Mouse (Mus musculus) CH12.LX (cell line): ENCODE results near the gene Galnt14. TPM values are rescaled to one million over a fixed set of nuclear protein-coding genes. Genes with fewer than 3 reads are reported as not detected.

Experiments
- DNase-seq: peaks from one replicate; pipeline ENCODE4 v3.0.0-alpha.2; 2013; ENCODE audit errors: extremely low read depth
- H3K27ac ChIP-seq: 2 replicates; pipeline ENCODE4 v1.5.1; 2012; ENCODE audit warnings: low read depth, mild to moderate bottlenecking, control low read depth, moderate library complexity; ENCODE audit not compliant: insufficient read depth
- H3K27me3 ChIP-seq: replicated peaks from 2 replicates; pipeline ENCODE3; 2012; ENCODE audit warnings: inconsistent platforms
- H3K36me3 ChIP-seq, 2 experiments: replicated peaks in 1 of 2; 2 replicates each; pipeline versions ENCODE3 to v1.6.1; 2012; ENCODE audit warnings: inconsistent platforms in 1 of 2, low read length in 1 of 2, mild to moderate bottlenecking in 1 of 2, mixed read lengths in 1 of 2, moderate library complexity in 1 of 2; ENCODE audit not compliant: control insufficient read depth in 1 of 2, insufficient read depth in 1 of 2
- H3K4me1 ChIP-seq, 2 experiments: 2 replicates each; pipeline ENCODE4 v1.6.1; 2012; ENCODE audit warnings: inconsistent platforms in 1 of 2, moderate library complexity in 1 of 2; ENCODE audit not compliant: insufficient read depth in 2 of 2, control insufficient read depth in 1 of 2
- H3K4me2 ChIP-seq: 2 replicates; pipeline ENCODE4 v1.6.1; 2012; ENCODE audit warnings: low read depth, mild to moderate bottlenecking, control low read depth; ENCODE audit not compliant: poor library complexity, insufficient read depth, severe bottlenecking
- H3K4me3 ChIP-seq, 3 experiments: fragments of 150-350 bp in 1 of 3; sonication (generic) in 1 of 3; replicated peaks in 1 of 3; 2 replicates each; pipeline versions ENCODE3 to v1.5.1; 2011 to 2012; ENCODE audit warnings: low read depth in 2 of 3, low read length in 2 of 3, mild to moderate bottlenecking in 2 of 3, moderate library complexity in 2 of 3, control low read depth in 1 of 3, improper control_type of control experiment in 1 of 3, inconsistent platforms in 1 of 3, mixed read lengths in 1 of 3; ENCODE audit not compliant: poor library complexity in 1 of 3
- H3K79me2 ChIP-seq: replicated peaks from 2 replicates; pipeline ENCODE4 v1.6.1; 2012; ENCODE audit warnings: mild to moderate bottlenecking, moderate library complexity; ENCODE audit not compliant: control insufficient read depth, poor library complexity, insufficient read depth, severe bottlenecking; ENCODE audit errors: extremely low read depth
- H3K9ac ChIP-seq: 2 replicates; pipeline ENCODE4 v1.6.1; 2012; ENCODE audit warnings: low read depth, mild to moderate bottlenecking, control low read depth, moderate library complexity; ENCODE audit not compliant: insufficient read depth
- H3K9me3 ChIP-seq: replicated peaks from 2 replicates; pipeline ENCODE3; 2012; ENCODE audit warnings: low read length, inconsistent platforms, mixed read lengths
- BHLHE40 ChIP-seq: IDR thresholded peaks from 2 replicates; pipeline ENCODE4 v1.6.1; 2011; ENCODE audit warnings: mild to moderate bottlenecking, low read depth, low read length, improper control_type of control experiment
- CHD1 ChIP-seq: IDR thresholded peaks from 2 replicates; pipeline ENCODE4 v1.6.1; 2012; ENCODE audit warnings: low read depth, low read length, improper control_type of control experiment, inconsistent platforms
- CTCF ChIP-seq, 2 experiments: IDR thresholded peaks in 1 of 2; conservative IDR thresholded peaks in 1 of 2; 2 replicates each; pipeline ENCODE4 v1.5.1; 2011 to 2012; ENCODE audit warnings: low read depth in 2 of 2, low read length in 2 of 2, improper control_type of control experiment in 1 of 2, inconsistent platforms in 1 of 2, mild to moderate bottlenecking in 1 of 2, moderate library complexity in 1 of 2
- ELF1 ChIP-seq: IDR thresholded peaks from 2 replicates; pipeline ENCODE4 v1.6.1; 2014; ENCODE audit warnings: low read depth, mild to moderate bottlenecking, inconsistent platforms, low read length, improper control_type of control experiment
- EP300 ChIP-seq: IDR thresholded peaks from 2 replicates; pipeline ENCODE4 v1.6.1; 2011; ENCODE audit warnings: low read length, improper control_type of control experiment
- HCFC1 ChIP-seq: IDR thresholded peaks from 2 replicates; pipeline ENCODE4 v1.6.1; 2012; ENCODE audit warnings: low read depth, mild to moderate bottlenecking, inconsistent platforms, low read length, improper control_type of control experiment
- IRF4 ChIP-seq: IDR thresholded peaks from 2 replicates; pipeline ENCODE4 v1.6.1; 2014; ENCODE audit warnings: low read depth, mild to moderate bottlenecking, inconsistent platforms, low read length, improper control_type of control experiment
- JUND ChIP-seq: conservative IDR thresholded peaks from 2 replicates; pipeline ENCODE4 v1.6.1; 2011; ENCODE audit warnings: low read depth, low read length, improper control_type of control experiment
- KAT2A ChIP-seq: IDR thresholded peaks from 2 replicates; pipeline ENCODE4 v1.6.1; 2012; ENCODE audit warnings: low read length, improper control_type of control experiment, inconsistent platforms; ENCODE audit not compliant: insufficient replicate concordance
- MAFK ChIP-seq: IDR thresholded peaks from 2 replicates; pipeline ENCODE4 v1.6.1; 2011; ENCODE audit warnings: low read length, improper control_type of control experiment; ENCODE audit not compliant: insufficient replicate concordance
- MAX ChIP-seq: IDR thresholded peaks from 2 replicates; pipeline ENCODE4 v1.6.1; 2011; ENCODE audit warnings: low read length, improper control_type of control experiment
- MAZ ChIP-seq: IDR thresholded peaks from 2 replicates; pipeline ENCODE4 v1.6.1; 2012; ENCODE audit warnings: low read depth, mild to moderate bottlenecking, inconsistent platforms, low read length, improper control_type of control experiment, moderate library complexity
- MEF2A ChIP-seq: IDR thresholded peaks from 2 replicates; pipeline ENCODE4 v1.6.1; 2014; ENCODE audit warnings: low read depth, mild to moderate bottlenecking, inconsistent platforms, low read length, improper control_type of control experiment, borderline replicate concordance
- MXI1 ChIP-seq: IDR thresholded peaks from 2 replicates; pipeline ENCODE4 v1.6.1; 2011; ENCODE audit warnings: mild to moderate bottlenecking, low read depth, low read length, improper control_type of control experiment
- NELFE ChIP-seq: IDR thresholded peaks from 2 replicates; pipeline ENCODE4 v1.6.1; 2011; ENCODE audit warnings: low read depth, low read length, improper control_type of control experiment
- NRF1 ChIP-seq: IDR thresholded peaks from 2 replicates; pipeline ENCODE4 v1.6.1; 2014; ENCODE audit warnings: low read depth, mild to moderate bottlenecking, inconsistent platforms, low read length, improper control_type of control experiment, moderate library complexity
- PAX5 ChIP-seq: IDR thresholded peaks from 2 replicates; pipeline ENCODE4 v1.6.1; 2012; ENCODE audit warnings: low read length, inconsistent platforms, mixed read lengths
- POLR2A ChIP-seq: IDR thresholded peaks from 2 replicates; pipeline ENCODE4 v1.6.1; 2011; ENCODE audit warnings: low read depth, mild to moderate bottlenecking, improper control_type of control experiment, low read length
- RAD21 ChIP-seq: IDR thresholded peaks from 2 replicates; pipeline ENCODE4 v1.6.1; 2011; ENCODE audit warnings: low read depth, mild to moderate bottlenecking, low read length, improper control_type of control experiment, moderate library complexity
- RCOR1 ChIP-seq: conservative IDR thresholded peaks from 2 replicates; pipeline ENCODE4 v1.6.1; 2012; ENCODE audit warnings: low read depth, mild to moderate bottlenecking, inconsistent platforms, low read length, improper control_type of control experiment
- SIN3A ChIP-seq: IDR thresholded peaks from 2 replicates; pipeline ENCODE4 v1.6.1; 2012; ENCODE audit warnings: low read length, improper control_type of control experiment, inconsistent platforms
- SMC3 ChIP-seq: IDR thresholded peaks from 2 replicates; pipeline ENCODE4 v1.6.1; 2011; ENCODE audit warnings: low read depth, low read length, improper control_type of control experiment
- TBP ChIP-seq: conservative IDR thresholded peaks from 2 replicates; pipeline ENCODE4 v1.6.1; 2011; ENCODE audit warnings: low read depth, low read length, improper control_type of control experiment
- TCF12 ChIP-seq: IDR thresholded peaks from 2 replicates; pipeline ENCODE4 v1.6.1; 2014; ENCODE audit warnings: low read depth, mild to moderate bottlenecking, inconsistent platforms, low read length, improper control_type of control experiment
- UBTF ChIP-seq: IDR thresholded peaks from 2 replicates; pipeline ENCODE4 v1.6.1; 2012; ENCODE audit warnings: low read depth, mild to moderate bottlenecking, inconsistent platforms, low read length, improper control_type of control experiment, moderate library complexity
- USF1 ChIP-seq: IDR thresholded peaks from 2 replicates; pipeline ENCODE4 v1.6.1; 2014; ENCODE audit warnings: low read depth, mild to moderate bottlenecking, inconsistent platforms, low read length, improper control_type of control experiment
- ZC3H11A ChIP-seq: IDR thresholded peaks from 2 replicates; pipeline ENCODE4 v1.6.1; 2012; ENCODE audit warnings: low read depth, mild to moderate bottlenecking, inconsistent platforms, low read length, improper control_type of control experiment
- dilution Hi-C: fragments of 300-500 bp; cut with MboI; formaldehyde crosslinking; loops from 2 replicates; pipeline ENCODE4 v1.14.3; 2020; ENCODE audit warnings: low sequenced_read_pairs; ENCODE audit not compliant: extremely low pct_unique_long_range_greater_than_20kb, extremely low pct_ligation_motif_present
- in situ Hi-C: fragments of 300-500 bp; cut with MboI; formaldehyde crosslinking; loops from 3 replicates; pipeline ENCODE4 v1.14.3; 2019; ENCODE audit warnings: low sequenced_read_pairs, low pct_ligation_motif_present, low pct_unique_long_range_greater_than_20kb, mixed read lengths
- polyA plus RNA-seq: library from polyadenylated mRNA; unstranded; fragments of >175 nt; gene quantifications from 2 replicates; pipeline ENCODE4 v1.2.1, GENCODE M21; 2012; ENCODE audit warnings: low read depth; ENCODE audit not compliant: insufficient read length
- total RNA-seq, 2 experiments: library from RNA; depleted of rRNA; stranded (reverse); fragments of 300-350 nt in 1 of 2; fragments of >200 nt in 1 of 2; gene quantifications; 2 replicates each; pipeline ENCODE4 v1.2.3; 2012 to 2014

Gene Galnt14
- total RNA-seq (2012; rRNA removed) (3.4 and 5.8 TPM in 2 replicates), total RNA-seq (2014; rRNA removed) (0.88 and 1.0 TPM in 2 replicates), polyA plus RNA-seq (2.0 and 2.4 TPM in 2 replicates)

DNA sequence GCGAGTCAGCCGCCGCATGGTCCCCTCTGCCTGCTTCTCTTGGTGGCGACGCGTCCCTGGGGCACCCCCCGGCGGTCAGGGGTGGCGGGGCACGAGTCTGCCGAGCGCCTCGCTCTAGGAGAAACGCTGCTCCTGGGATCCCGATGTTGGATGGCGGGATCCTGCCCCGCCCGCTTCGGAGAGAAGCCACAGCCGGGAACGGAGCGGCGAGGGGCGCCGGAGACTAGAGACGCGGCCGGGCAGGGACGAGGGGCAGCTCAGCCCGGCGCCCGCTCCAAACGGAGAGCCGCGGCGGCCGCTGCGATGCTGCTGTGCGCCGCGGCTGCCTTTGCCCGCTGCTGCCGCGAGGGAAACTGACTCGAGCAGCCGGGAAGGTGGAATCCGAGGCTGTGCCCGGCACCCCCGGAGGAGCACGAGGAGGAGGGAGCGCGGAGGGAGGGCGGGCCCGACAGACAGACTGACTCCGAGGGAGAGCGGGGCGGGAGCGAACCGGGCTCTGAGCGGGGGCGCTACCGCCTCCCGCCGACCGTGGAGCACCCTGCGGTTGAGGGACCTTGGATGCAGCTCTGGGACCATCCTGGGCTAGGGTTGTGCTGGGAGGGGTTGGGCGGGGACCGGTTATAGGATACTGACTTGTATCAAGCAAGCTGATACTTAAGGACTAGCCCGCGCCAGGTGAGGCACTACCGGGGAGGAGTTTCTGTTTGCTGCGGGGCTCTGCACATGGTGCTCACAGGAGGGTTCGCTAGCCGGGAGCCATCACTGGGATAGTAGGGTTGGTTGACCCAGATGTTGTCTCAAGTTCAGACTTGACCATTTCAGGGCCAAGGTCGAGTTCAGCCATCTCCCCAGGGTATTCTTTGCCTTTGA is at the start of gene Galnt14:
Galnt14 (minus strand) TSS at position 412 of the 870 bp plus-strand sequence.
- Histone ChIP-seq H3K4me3 (peak within 1 kb of the TSS; percentile 35 to 72 (median 59)), H3K79me2 (no peaks in the 10 kb centered on the region), H3K27me3 (peaks cover 28% of the 10 kb centered on the region), H3K36me3 (no peaks in the 10 kb centered on the region), H3K9me3 (peaks cover 2% of the 10 kb centered on the region), H3K4me2 (peak within 1 kb of the TSS; percentile 65), H3K27ac (no peak within 1 kb of the TSS), H3K9ac (peak within 1 kb of the TSS; percentile 40)
- DNase-seq = peak; percentile 37
- in situ Hi-C loops = no loop called here
- dilution Hi-C loops = no loop called here
- TF ChIP-seq MXI1 = peak; percentile 43; the same call in 1 of the 2 replicates
- peak; percentile 28; the same call in 1 of the 2 replicates for TF ChIP-seq SIN3A
- peak in 1 of 2 experiments; percentile 66; a peak in 2 of 4 replicates for TF ChIP-seq CTCF (conservative IDR thresholded peaks at IDR 0.05 in 1 of 2, IDR thresholded peaks at IDR 0.05 in 1 of 2; ENCODE audit: low read depth in 2 of 2, low read length in 2 of 2)
- TF ChIP-seq POLR2A = no peak; the same call in 1 of the 2 replicates
- TF ChIP-seq USF1 = no peak
- 0 out of 2 replicates have a peak, but pooled peaks have one; percentile 9 for TF ChIP-seq TCF12
- TF ChIP-seq BHLHE40 = no peak
- TF ChIP-seq RAD21 = peak; percentile 53
- TF ChIP-seq SMC3 = peak; percentile 54
- peak; percentile 33; the same call in 1 of the 2 replicates for TF ChIP-seq MAX
- TF ChIP-seq, all 38 proteins: peak for 7
- H3K4me1 ChIP-seq = peaks cover 14 to 27% of the 10 kb centered on the region in 2 experiments

DNA sequence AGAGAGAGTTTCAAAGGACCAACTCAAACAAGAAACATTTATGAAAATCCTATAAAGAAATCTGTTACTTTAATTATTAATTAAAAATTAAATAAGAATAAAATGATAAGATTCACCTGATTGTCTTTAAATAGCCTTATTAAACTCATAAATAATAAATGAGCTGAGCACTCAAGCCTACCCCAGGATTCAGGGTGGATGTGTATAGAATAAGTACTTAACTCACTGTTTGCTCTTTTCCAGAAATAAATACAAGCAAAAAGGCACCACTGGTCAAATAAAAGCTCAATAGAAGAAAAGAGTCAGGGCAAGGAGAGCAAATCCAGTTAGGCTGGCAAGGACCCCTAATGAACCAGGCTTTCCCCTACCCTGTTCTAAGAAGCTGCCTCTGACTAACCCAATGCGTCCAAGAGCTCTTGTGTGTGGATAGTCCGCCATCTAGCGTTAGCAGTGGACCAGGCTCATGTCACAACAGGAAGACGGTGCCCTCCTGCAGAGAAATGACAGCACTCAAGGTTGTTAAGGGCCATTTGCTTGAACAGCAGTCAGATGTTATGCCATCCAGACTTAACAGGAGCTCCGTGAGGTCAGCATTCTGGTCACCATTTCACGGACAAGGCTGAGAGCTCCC is 33.5 kb upstream of the Galnt14 start:
- Histone ChIP-seq H3K4me3 (no peak overlapping the region), H3K27ac (no peak overlapping the region), H3K79me2 (no peaks in the 10 kb centered on the region), H3K9me3 (no peaks in the 10 kb centered on the region), H3K4me1 (peaks cover 0 to 10% of the 10 kb centered on the region in 2 experiments; a peak in 2 of 4 replicates), H3K36me3 (no peaks in the 10 kb centered on the region), H3K4me2 (no peak overlapping the region), H3K9ac (no peak overlapping the region), H3K27me3 (no peaks in the 10 kb centered on the region)
- dilution Hi-C loops (no loop called here), in situ Hi-C loops (loop anchor here (25.0 kb wide), 1 partner anchor 881 kb away; no protein-coding TSS in a partner anchor)
- peak; percentile 89 for DNase-seq
- TF ChIP-seq ZC3H11A = peak; percentile 95
- no peak for TF ChIP-seq EP300
- 0 out of 2 replicates have a peak, but pooled peaks have one; percentile 36 for TF ChIP-seq NRF1
- no peak for TF ChIP-seq MAFK
- no peak for TF ChIP-seq PAX5
- no peak for TF ChIP-seq KAT2A
- TF ChIP-seq HCFC1 = no peak
- peak; percentile 69 to 98; a peak in 3 of 4 replicates for TF ChIP-seq CTCF (conservative IDR thresholded peaks at IDR 0.05 in 1 of 2, IDR thresholded peaks at IDR 0.05 in 1 of 2; ENCODE audit: low read depth in 2 of 2, low read length in 2 of 2)
- peak; percentile 32; the same call in 1 of the 2 replicates for TF ChIP-seq IRF4
- TF ChIP-seq USF1 = no peak
- TF ChIP-seq MAZ = peak; percentile 66; the same call in 1 of the 2 replicates
- 0 out of 2 replicates have a peak, but pooled peaks have one; percentile 23 for TF ChIP-seq MEF2A
- peak; percentile 53; the same call in 1 of the 2 replicates for TF ChIP-seq NELFE
- TF ChIP-seq ELF1 = peak; percentile 76
- TF ChIP-seq SIN3A = no peak
- no peak for TF ChIP-seq CHD1
- peak; percentile 26; the same call in 1 of the 2 replicates for TF ChIP-seq MXI1
- TF ChIP-seq RCOR1 = no peak
- peak; percentile 98 for TF ChIP-seq SMC3
- TF ChIP-seq MAX = peak; percentile 56
- 0 out of 2 replicates have a peak, but pooled peaks have one; percentile 17 for TF ChIP-seq TCF12
- TF ChIP-seq TBP = no peak
- TF ChIP-seq JUND = 0 out of 2 replicates have a peak, but pooled peaks have one; percentile 51
- TF ChIP-seq UBTF = no peak
